Mouse (Mus musculus): ENCODE measurements around the gene Capn1.

Gene Capn1

GRCm38 (mm10) chr19:6038326-6038725 lies 22.6 kb upstream of the Capn1 start:
- no peak for DNase-seq

- DNase-seq = no peak
These were observed 22.0 kb upstream of the Capn1 start for GRCm38 (mm10) chr19:6037695-6038094.

GRCm38 (mm10) chr19:6035966-6036585 lies 20.4 kb upstream of the Capn1 start:
- DNase-seq = no peak

GRCm38 (mm10) chr19:6030520-6031280 lies 15.0 kb upstream of the Capn1 start:
- no peak for DNase-seq

GRCm38 (mm10) chr19:6029426-6029825 lies 13.7 kb upstream of the Capn1 start:
- DNase-seq = no peak

- no peak for DNase-seq
These were observed 13.3 kb upstream of the Capn1 start for GRCm38 (mm10) chr19:6028991-6029390.

- no peak for DNase-seq
These were observed 8.2 kb upstream of the Capn1 start for GRCm38 (mm10) chr19:6023930-6024329.

GRCm38 (mm10) chr19:6023059-6023458 lies 7.4 kb upstream of the Capn1 start:
- DNase-seq = no peak

- no peak for DNase-seq
These were observed 4.6 kb upstream of the Capn1 start for GRCm38 (mm10) chr19:6020276-6020675.

GRCm38 (mm10) chr19:6018142-6019089 lies 2.7 kb upstream of the Capn1 start:
- DNase-seq = peak; percentile 90

- DNase-seq = no peak
These were observed 835 bp upstream of the Capn1 start for GRCm38 (mm10) chr19:6016532-6016931.

GRCm38 (mm10) chr19:6014991-6015510 lies 646 bp downstream of the Capn1 start:
- DNase-seq = peak; percentile 54

- no peak for DNase-seq
These were observed 2.0 kb downstream of the Capn1 start for GRCm38 (mm10) chr19:6013691-6014090.

GRCm38 (mm10) chr19:6009137-6009536 lies 6.6 kb downstream of the Capn1 start:
- no peak for DNase-seq

- DNase-seq = no peak
These were observed 8.7 kb downstream of the Capn1 start for GRCm38 (mm10) chr19:6007013-6007412.

- DNase-seq = no peak
These were observed 10.2 kb downstream of the Capn1 start for GRCm38 (mm10) chr19:6005541-6005940.

GRCm38 (mm10) chr19:5999969-6000368 lies 15.7 kb downstream of the Capn1 start:
- DNase-seq = no peak

GRCm38 (mm10) chr19:5998180-5998579 lies 17.5 kb downstream of the Capn1 start:
- DNase-seq = no peak

GRCm38 (mm10) chr19:5994711-5995110 lies 21.0 kb downstream of the Capn1 start:
- DNase-seq = no peak

- no peak for DNase-seq
These were observed 23.7 kb downstream of the Capn1 start for GRCm38 (mm10) chr19:5992012-5992411.

GRCm38 (mm10) chr19:5991467-5991866 lies 24.2 kb downstream of the Capn1 start:
- DNase-seq = no peak

GRCm38 (mm10) chr19:5990921-5991320 lies 24.8 kb downstream of the Capn1 start:
- no peak for DNase-seq

GRCm38 (mm10) chr19:5990033-5990432 lies 25.7 kb downstream of the Capn1 start:
- DNase-seq = peak; percentile 35

All from kidney, postnatal 14 days (tissue).